In genomic region chr16:22123658-22124057, GRCm38 (mm10) we compare ENCODE assay signal across 8 mouse cellular contexts. TPM values are rescaled to one million over a fixed set of nuclear protein-coding genes. Genes with fewer than 3 reads are reported as not detected.
DNase-seq lines count a peak whose midpoint lies in the region; ATAC-seq and TF ChIP-seq lines count a peak whose summit lies in the region.

No protein-coding gene starts in this region.

- WGBS in heart, adult 2 months, result 24% methylated on average over 5 of the region's 5 CpGs
- WGBS in thymus, adult 2 months, result 23% methylated on average over 5 of the region's 5 CpGs

- DNase-seq in heart, adult 2 months, result peak; percentile 43 to 76
- DNase-seq in heart, adult 11 months, result no peak
- DNase-seq in CD8-positive naive resting alpha-beta T cell, adult 2 months (ENCODE audit: low read depth in 2 of 2, low spot score in 2 of 2), result peak; percentile 38 to 58
- DNase-seq in c-Kit-negative CD71-positive TER-119-positive erythroid progenitor cells, embryonic 14.5 days (ENCODE audit: low read depth, low spot score), result peak; percentile 2
- peak; percentile 72 for DNase-seq in gastrocnemius, postnatal 10 days
- DNase-seq in layer of hippocampus, adult 9-10 months (ENCODE audit: low spot score), result peak; percentile 8
- peak; percentile 72 for DNase-seq in thymus, adult 2 months

- ATAC-seq in megakaryocyte progenitor cell, adult 5-6 weeks (replicated peaks; ENCODE audit: poor library complexity), result 0 out of 2 replicates have a peak, but pooled peaks have one; percentile 47

- H3K36me3 ChIP-seq in heart, adult 2 months (ENCODE audit: control insufficient read depth, insufficient read depth, low read length), result no peaks in the 10 kb centered on the region
- no peaks in the 10 kb centered on the region for H3K36me3 ChIP-seq in thymus, adult 2 months (ENCODE audit: control insufficient read depth, insufficient read depth, low read length)

- peaks cover 2% of the 10 kb centered on the region; the same call in 1 of the 2 replicates for H3K4me1 ChIP-seq in heart, adult 2 months (ENCODE audit: control insufficient read depth, insufficient read depth, low read length)
- H3K4me1 ChIP-seq in thymus, adult 2 months (replicated peaks; ENCODE audit: control insufficient read depth, insufficient read depth, low read length), result peaks cover 17% of the 10 kb centered on the region

- H3K27ac ChIP-seq in heart, adult 2 months, result no peak overlapping the region
- no peak overlapping the region for H3K27ac ChIP-seq in thymus, adult 2 months (ENCODE audit: control insufficient read depth, insufficient read depth, low read length)

- peak; percentile 92 for TF ChIP-seq CTCF in heart, adult 2 months (IDR thresholded peaks at IDR 0.05)
- no peak; the same call in 1 of the 2 replicates for TF ChIP-seq CTCF in thymus, adult 2 months (IDR thresholded peaks at IDR 0.05; ENCODE audit: borderline replicate concordance, control insufficient read depth, extremely low read depth, insufficient read depth, low read length, poor library complexity)

- H3K27me3 ChIP-seq in heart, adult 2 months (ENCODE audit: control insufficient read depth, insufficient read depth, low read length), result no peaks in the 10 kb centered on the region
- H3K27me3 ChIP-seq in thymus, adult 2 months (ENCODE audit: control insufficient read depth, insufficient read depth, low read length), result no peaks in the 10 kb centered on the region

- intact Hi-C loops in heart, adult 2 months (cut with DNase I), result loop anchor here (5.0 to 10.0 kb wide), 2 partner anchors 286 to 349 kb away; no protein-coding TSS in a partner anchor

- H3K9ac ChIP-seq in heart, adult 2 months (ENCODE audit: low read depth, low read length), result no peak overlapping the region

- H3K79me2 ChIP-seq in heart, adult 2 months (replicated peaks; ENCODE audit: control insufficient read depth, insufficient read depth, low read length), result no peaks in the 10 kb centered on the region

- H3K4me3 ChIP-seq in heart, adult 2 months, result no peak overlapping the region
- no peak overlapping the region for H3K4me3 ChIP-seq in thymus, adult 2 months (ENCODE audit: control insufficient read depth, insufficient read depth, low read length)

- TF ChIP-seq EP300 in heart, adult 2 months (IDR thresholded peaks at IDR 0.05; ENCODE audit: insufficient read depth, low read depth, low read length), result no peak

- TF ChIP-seq POLR2A in heart, adult 2 months (IDR thresholded peaks at IDR 0.05; ENCODE audit: insufficient read depth, low read depth, low read length), result no peak
- TF ChIP-seq POLR2A in thymus, adult 2 months (IDR thresholded peaks at IDR 0.05; ENCODE audit: control insufficient read depth, extremely low read depth, insufficient read depth, low read length, poor library complexity), result no peak

RNA-seq across cellular contexts. Expression of gene Igf2bp2, which starts 39.4 kb away (rescaled TPM):
- total RNA-seq in heart, adult 2 months (2021), result 1 to 10 TPM; 5.3 to 7.4 TPM
- 1.5 and 3.5 TPM in 2 replicates for polyA plus RNA-seq in heart, adult 2 months (2012; rRNA removed)
- 10 to 100 TPM in 1 of 2 experiments, 1 to 10 TPM in 1; 8.4 to 16.6 TPM for total RNA-seq in gastrocnemius, postnatal 10 days (2021)
- 2.8 and 3.4 TPM in 2 replicates for total RNA-seq in megakaryocyte progenitor cell, adult 5-6 weeks (2015)
- total RNA-seq in megakaryocyte progenitor cell, adult 5-6 weeks (2017), result 1.1 and 1.6 TPM in 2 replicates
- 1.8 and 1.9 TPM in 2 replicates for polyA plus RNA-seq in thymus, adult 2 months (2012; rRNA removed)
